In genomic region chr17:88597222-88598055, GRCm38 (mm10) we compare ENCODE assay signal across 7 mouse cellular contexts. TPM values are rescaled to one million over a fixed set of nuclear protein-coding genes. Genes with fewer than 3 reads are reported as not detected.
A peak's percentile ranks its signal among the peaks of the same experiment; 100 is the strongest.
DNase-seq lines count a peak whose midpoint lies in the region; ATAC-seq and TF ChIP-seq lines count a peak whose summit lies in the region.

Gene Ston1, plus strand, starts transcription at chr17:88597684.

- TF ChIP-seq CTCF in G1E (IDR thresholded peaks at IDR 0.05; ENCODE audit: low read depth, low read length), result no peak

- WGBS in embryonic facial prominence, embryonic 13.5 days, result under 1% methylated on average over 41 of the region's 41 CpGs
- WGBS in heart, embryonic 13.5 days, result 0% methylated on average over 36 of the region's 41 CpGs
- 0% methylated on average over 37 of the region's 41 CpGs for WGBS in kidney, embryonic 16.5 days
- under 1% methylated on average over 39 of the region's 41 CpGs for WGBS in lung, embryonic 16.5 days

- peaks cover 12% of the 10 kb centered on the region for H3K4me1 ChIP-seq in G1E (ENCODE audit: insufficient read depth, low read depth, low read length)
- H3K4me1 ChIP-seq in embryonic facial prominence, embryonic 13.5 days, result peaks cover 35% of the 10 kb centered on the region
- peaks cover 37% of the 10 kb centered on the region for H3K4me1 ChIP-seq in heart, embryonic 13.5 days
- H3K4me1 ChIP-seq in kidney, embryonic 16.5 days (ENCODE audit: insufficient read depth, low read length), result peaks cover 24% of the 10 kb centered on the region
- peaks cover 24% of the 10 kb centered on the region for H3K4me1 ChIP-seq in lung, embryonic 16.5 days (replicated peaks; ENCODE audit: control insufficient read depth, insufficient read depth, low read length)

- peak within 1 kb of the TSS; percentile 59; the same call in 1 of the 2 replicates for H3K4me3 ChIP-seq in G1E (ENCODE audit: low read depth, low read length)
- H3K4me3 ChIP-seq in embryonic facial prominence, embryonic 13.5 days, result peak within 1 kb of the TSS; percentile 68
- peak within 1 kb of the TSS; percentile 81 for H3K4me3 ChIP-seq in heart, embryonic 13.5 days
- H3K4me3 ChIP-seq in kidney, embryonic 16.5 days (ENCODE audit: low read length), result peak within 1 kb of the TSS; percentile 72
- peak within 1 kb of the TSS; percentile 66 for H3K4me3 ChIP-seq in lung, embryonic 16.5 days (ENCODE audit: low read length)

- peak within 1 kb of the TSS; percentile 79 for H3K4me2 ChIP-seq in embryonic facial prominence, embryonic 13.5 days
- peak within 1 kb of the TSS; percentile 78 for H3K4me2 ChIP-seq in heart, embryonic 13.5 days
- H3K4me2 ChIP-seq in kidney, embryonic 16.5 days (replicated peaks; ENCODE audit: low read depth, low read length), result peak within 1 kb of the TSS; percentile 83
- H3K4me2 ChIP-seq in lung, embryonic 16.5 days (ENCODE audit: low read depth, low read length), result peak within 1 kb of the TSS; percentile 95

- peak; percentile 75 for ATAC-seq in G1E (ENCODE audit: extremely low read depth, insufficient number of reproducible peaks, low FRiP score, poor library complexity, severe bottlenecking)
- ATAC-seq in embryonic facial prominence, embryonic 13.5 days (ENCODE audit: insufficient number of reproducible peaks, insufficient read depth, low FRiP score, low TSS enrichment, low read depth), result peak; percentile 80
- ATAC-seq in heart, embryonic 13.5 days (ENCODE audit: extremely low read depth, insufficient number of reproducible peaks, low FRiP score, low TSS enrichment), result peak; percentile 74
- ATAC-seq in kidney, embryonic 16.5 days (ENCODE audit: low FRiP score, low TSS enrichment), result peak; percentile 92
- ATAC-seq in lung, embryonic 16.5 days (ENCODE audit: low read depth), result peak; percentile 93

- H3K9ac ChIP-seq in embryonic facial prominence, embryonic 13.5 days, result peak within 1 kb of the TSS; percentile 84
- H3K9ac ChIP-seq in heart, embryonic 13.5 days, result peak within 1 kb of the TSS; percentile 91
- H3K9ac ChIP-seq in kidney, embryonic 16.5 days (replicated peaks; ENCODE audit: low read length), result peak within 1 kb of the TSS; percentile 82
- H3K9ac ChIP-seq in lung, embryonic 16.5 days (ENCODE audit: low read length), result peak within 1 kb of the TSS; percentile 81

- no peaks in the 10 kb centered on the region for H3K9me3 ChIP-seq in G1E (replicated peaks)
- H3K9me3 ChIP-seq in embryonic facial prominence, embryonic 13.5 days, result no peaks in the 10 kb centered on the region
- H3K9me3 ChIP-seq in heart, embryonic 13.5 days, result no peaks in the 10 kb centered on the region
- H3K9me3 ChIP-seq in kidney, embryonic 16.5 days (ENCODE audit: low read length), result no peaks in the 10 kb centered on the region
- H3K9me3 ChIP-seq in lung, embryonic 16.5 days (ENCODE audit: control insufficient read depth, low read length), result no peaks in the 10 kb centered on the region

- no peaks in the 10 kb centered on the region for H3K36me3 ChIP-seq in G1E (replicated peaks)
- H3K36me3 ChIP-seq in embryonic facial prominence, embryonic 13.5 days, result no peaks in the 10 kb centered on the region
- H3K36me3 ChIP-seq in heart, embryonic 13.5 days, result 0 out of 2 replicates have a peak, but pooled peaks cover 8% of the 10 kb centered on the region
- H3K36me3 ChIP-seq in kidney, embryonic 16.5 days (ENCODE audit: insufficient read depth, low read length), result no peaks in the 10 kb centered on the region
- H3K36me3 ChIP-seq in lung, embryonic 16.5 days (ENCODE audit: control insufficient read depth, insufficient read depth, low read length), result no peaks in the 10 kb centered on the region

- peaks cover 19% of the 10 kb centered on the region for H3K27me3 ChIP-seq in G1E (ENCODE audit: insufficient read depth, low read length)
- no peaks in the 10 kb centered on the region for H3K27me3 ChIP-seq in embryonic facial prominence, embryonic 13.5 days
- no peaks in the 10 kb centered on the region for H3K27me3 ChIP-seq in heart, embryonic 13.5 days (replicated peaks)
- H3K27me3 ChIP-seq in kidney, embryonic 16.5 days (ENCODE audit: insufficient read depth, low read length), result no peaks in the 10 kb centered on the region
- no peaks in the 10 kb centered on the region for H3K27me3 ChIP-seq in lung, embryonic 16.5 days (ENCODE audit: control insufficient read depth, insufficient read depth, low read depth, low read length)

- peak within 1 kb of the TSS; percentile 92 for H3K27ac ChIP-seq in embryonic facial prominence, embryonic 13.5 days
- peak within 1 kb of the TSS; percentile 91 for H3K27ac ChIP-seq in heart, embryonic 13.5 days (replicated peaks)
- peak within 1 kb of the TSS; percentile 93 for H3K27ac ChIP-seq in kidney, embryonic 16.5 days (ENCODE audit: low read length)
- H3K27ac ChIP-seq in lung, embryonic 16.5 days (ENCODE audit: low read length), result peak within 1 kb of the TSS; percentile 93

- DNase-seq in G1E (ENCODE audit: low spot score), result peak; percentile 29
- peak; percentile 84 for DNase-seq in adrenal gland, postnatal 10 days
- peak; percentile 29 for DNase-seq in retina, adult 2 months (ENCODE audit: low read depth, low spot score)

RNA-seq across cellular contexts. Expression of gene Ston1, which starts in this region (rescaled TPM):
- total RNA-seq in G1E (2014; fragmentation: Nextera tagmentation) (0.39 and 1.1 TPM in 2 replicates), G1E (2017) (0.06 and 0.49 TPM in 2 replicates)
- polyA plus RNA-seq in G1E (2012), result 0.09 and 0.14 TPM in 2 replicates
- total RNA-seq in adrenal gland, postnatal 10 days (2021), result 10 to 100 TPM; 25.0 to 25.1 TPM
- 8.2 and 9.6 TPM in 2 replicates for polyA plus RNA-seq in embryonic facial prominence, embryonic 13.5 days (2015; fragmentation: Nextera tagmentation; extraction: Ambion mirVana)
- 6.4 and 6.5 TPM in 2 replicates for polyA plus RNA-seq in heart, embryonic 13.5 days (2015; fragmentation: Nextera tagmentation; extraction: Ambion mirVana)
- 6.3 and 9.3 TPM in 2 replicates for polyA plus RNA-seq in kidney, embryonic 16.5 days (2015; fragmentation: Nextera tagmentation; extraction: Ambion mirVana)
- 7.0 and 8.0 TPM in 2 replicates for polyA plus RNA-seq in lung, embryonic 16.5 days (2015; fragmentation: Nextera tagmentation; extraction: Ambion mirVana)

Comparison
In these comparisons a context has a peak if more than half of its experiments do, and no peak if none do; other contexts are left out.
1. Peak in every context shown above with its lines: DNase-seq, ATAC-seq, H3K4me3 ChIP-seq and H3K27ac ChIP-seq.
2. RNA of gene Ston1 (total RNA-seq): 25.0 to 25.1 TPM in adrenal gland, postnatal 10 days; 0.06 to 1.1 TPM in G1E; every median in the first group is over 10 times any median in the second.
3. DNase-seq: peak in every context shown above with its lines; median percentile 84 in adrenal gland, postnatal 10 days; 29 in G1E; 29 in retina, adult 2 months.